Mouse (Mus musculus) spleen, postnatal 14 days (tissue): ENCODE results near the gene Zfp579.
"Not testable (repeated sequence)": the region's sequence is repeated elsewhere in the genome, so short reads cannot be mapped to it uniquely, and the experiment has no call there.

Experiments used
- DNase-seq, 2 experiments: peaks; one replicate each; pipeline ENCODE4 v3.0.0; 2021 to 2022; ENCODE audit warnings: low spot score in 2 of 2

The Zfp579 gene

GRCm38 (mm10) chr7:5015118-5016001 lies 19.4 kb upstream of the Zfp579 start, which contains the start of gene Gm44973:
TSS of gene Gm44973 (plus strand) at chr7:5015496.
- DNase-seq = peak; percentile 81

- DNase-seq = peak; percentile 95 to 97
Observed at GRCm38 (mm10) chr7:5014251-5015117, 18.5 kb upstream of the Zfp579 start, which contains the start of the genes Zfp524 and Fiz1. TSS of gene Zfp524 (plus strand) at chr7:5014415. TSS of gene Fiz1 (minus strand) at chr7:5014697.

GRCm38 (mm10) chr7:5012681-5013513 lies 16.9 kb upstream of the Zfp579 start:
- DNase-seq = no peak

- DNase-seq = no peak
Observed at GRCm38 (mm10) chr7:5008229-5008628, 12.3 kb upstream of the Zfp579 start.

GRCm38 (mm10) chr7:5002876-5003275 lies 6.9 kb upstream of the Zfp579 start:
- DNase-seq = not testable (repeated sequence)

GRCm38 (mm10) chr7:4999876-5000275 lies 3.9 kb upstream of the Zfp579 start:
- DNase-seq = no peak

GRCm38 (mm10) chr7:4996934-4997333 lies 976 bp upstream of the Zfp579 start:
- DNase-seq = no peak

GRCm38 (mm10) chr7:4995268-4996002 lies 523 bp downstream of the Zfp579 start:
- no peak for DNase-seq

GRCm38 (mm10) chr7:4993999-4994788 lies 1.8 kb downstream of the Zfp579 start:
- DNase-seq = no peak

- DNase-seq = no peak
Observed at GRCm38 (mm10) chr7:4993347-4993998, 2.5 kb downstream of the Zfp579 start.

GRCm38 (mm10) chr7:4988250-4988649 lies 7.7 kb downstream of the Zfp579 start:
- DNase-seq = no peak

- no peak for DNase-seq
Observed at GRCm38 (mm10) chr7:4976832-4977231, 19.1 kb downstream of the Zfp579 start.

GRCm38 (mm10) chr7:4975455-4975854 lies 20.5 kb downstream of the Zfp579 start:
- no peak for DNase-seq

GRCm38 (mm10) chr7:4972321-4973047 lies 23.5 kb downstream of the Zfp579 start:
- DNase-seq = no peak

- no peak for DNase-seq
Observed at GRCm38 (mm10) chr7:4971710-4972109, 24.2 kb downstream of the Zfp579 start.

- no peak for DNase-seq
Observed at GRCm38 (mm10) chr7:4971068-4971467, 24.9 kb downstream of the Zfp579 start, which contains the start of gene Sbk3. TSS of gene Sbk3 (minus strand) at chr7:4971168.

- DNase-seq = no peak
Observed at GRCm38 (mm10) chr7:4964988-4965387, 31.0 kb downstream of the Zfp579 start.

- peak; percentile 59 to 71 for DNase-seq
Observed at GRCm38 (mm10) chr7:4964272-4964671, 31.7 kb downstream of the Zfp579 start, which contains the start of gene Sbk2. TSS of gene Sbk2 (minus strand) at chr7:4964406.

GRCm38 (mm10) chr7:4963527-4963926 lies 32.4 kb downstream of the Zfp579 start:
- DNase-seq = no peak
